Mouse (Mus musculus) gastrocnemius, adult 2 months (tissue): ENCODE data around the gene Thap3. TPM values are rescaled to one million over a fixed set of nuclear protein-coding genes. Genes with fewer than 3 reads are reported as not detected.

Experiments used
- DNase-seq: peaks from one replicate; pipeline ENCODE4 v3.0.0; 2022
- H3K27ac ChIP-seq: fragments of 200-600 bp; 2 replicates; pipeline ENCODE4 v1.8.1; 2022; ENCODE audit warnings: mild to moderate bottlenecking
- H3K4me3 ChIP-seq: fragments of 200-600 bp; 2 replicates; pipeline ENCODE4 v1.8.1; 2022; ENCODE audit warnings: mild to moderate bottlenecking, moderate library complexity
- CTCF ChIP-seq: fragments of 200-600 bp; IDR thresholded peaks from 2 replicates; pipeline ENCODE4 v1.8.1; 2022; ENCODE audit warnings: antibody characterized with exemption, mild to moderate bottlenecking, moderate library complexity
- intact Hi-C: fragments of 180-260 bp; cut with DNase I; formaldehyde crosslinking; loops from one replicate; pipeline ENCODE4 v1.15.1; 2025
- total RNA-seq, 2 experiments: library from RNA; stranded (reverse); gene quantifications; 2 replicates each; pipeline ENCODE4 v1.2.3; 2021

Thap3 gene
- total RNA-seq, 2 experiments from 2014 or later: 31.1 to 32.5 TPM

GRCm38 (mm10) chr4:151992091-151992490 is 3.3 kb upstream of the Thap3 start:
- H3K4me3 ChIP-seq: no peak overlapping the region
- no peak for TF ChIP-seq CTCF
- H3K27ac ChIP-seq: no peak overlapping the region
- intact Hi-C loops: no loop called here
- DNase-seq: no peak

GRCm38 (mm10) chr4:151989110-151989488 is 302 bp upstream of the Thap3 start:
- H3K27ac ChIP-seq: peak overlapping the region; percentile 95
- intact Hi-C loops: no loop called here
- peak overlapping the region; percentile 87 for H3K4me3 ChIP-seq
- no peak for DNase-seq
- TF ChIP-seq CTCF: no peak

- TF ChIP-seq CTCF: no peak
- intact Hi-C loops: no loop called here
- no peak for DNase-seq
- H3K27ac ChIP-seq: peak overlapping the region; percentile 95
- peak overlapping the region; percentile 87 for H3K4me3 ChIP-seq
Measured at GRCm38 (mm10) chr4:151988014-151988341, 819 bp downstream of the Thap3 start.

DNA sequence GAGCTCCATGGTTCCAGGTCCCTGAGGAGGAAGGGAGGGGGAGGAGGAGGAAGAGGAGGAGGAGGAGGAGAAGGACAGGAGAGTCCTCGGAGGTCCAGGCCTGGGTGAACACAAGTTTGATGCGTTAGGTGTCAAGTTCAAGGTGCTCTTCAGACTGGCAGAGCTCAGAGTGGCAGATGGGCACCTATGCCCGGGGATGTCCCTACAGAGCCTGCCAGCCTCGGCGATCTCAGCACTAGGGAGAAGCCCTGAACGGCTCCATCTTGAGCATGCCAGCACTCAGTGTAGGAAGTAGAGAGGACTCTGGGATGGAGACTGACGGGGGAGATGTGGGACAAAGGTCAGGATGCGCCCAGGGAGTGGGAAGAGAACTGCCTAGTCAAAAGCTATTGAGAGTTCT is 2.1 kb downstream of the Thap3 start:
- intact Hi-C loops: no loop called here
- TF ChIP-seq CTCF: no peak
- H3K27ac ChIP-seq: peak overlapping the region; percentile 54
- H3K4me3 ChIP-seq: no peak overlapping the region
- DNase-seq: no peak

DNA sequence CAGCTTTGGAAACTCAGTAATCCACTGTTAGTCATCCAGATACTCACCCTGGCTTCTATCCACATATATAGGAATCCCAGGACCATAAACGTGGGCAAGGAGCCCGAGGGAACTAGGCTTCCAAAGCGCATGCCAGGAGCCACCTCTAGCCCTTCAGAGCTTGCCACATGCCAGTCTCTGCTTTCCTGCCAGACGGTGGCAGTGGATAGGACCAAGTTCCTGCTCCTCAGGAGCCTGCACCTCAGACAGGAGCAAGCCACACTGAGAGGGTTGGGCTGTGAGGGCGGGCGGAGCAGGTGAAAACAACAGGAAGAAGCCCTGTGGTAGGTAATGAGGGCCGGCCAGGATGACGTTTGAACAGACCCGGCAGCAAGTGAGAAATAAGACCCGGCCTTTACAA is 2.9 kb downstream of the Thap3 start:
- intact Hi-C loops: no loop called here
- Histone ChIP-seq H3K27ac (peak overlapping the region; percentile 54), H3K4me3 (no peak overlapping the region)
- peak; percentile 56 for DNase-seq
- TF ChIP-seq CTCF: no peak

DNA sequence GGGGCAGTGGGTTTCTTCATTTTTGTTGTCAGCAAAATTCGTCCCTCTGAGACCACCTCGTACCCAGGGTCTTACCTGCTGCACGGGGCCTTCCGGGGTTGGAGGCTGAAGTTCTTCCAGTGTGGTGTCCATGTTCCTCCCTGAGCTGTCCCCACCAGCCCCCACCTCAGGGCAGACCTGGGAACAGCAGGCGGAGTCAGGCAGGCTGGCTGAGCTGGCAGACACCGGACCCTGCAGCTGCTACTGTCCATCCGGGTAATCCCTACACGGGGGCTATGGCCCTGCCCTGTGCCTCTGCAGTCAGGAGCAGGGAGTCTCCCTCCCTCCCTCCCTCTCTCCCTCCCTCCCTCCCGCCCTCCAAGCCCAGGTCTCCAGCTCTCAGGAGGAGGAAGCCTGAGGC is 5.2 kb downstream of the Thap3 start:
- peak overlapping the region; percentile 78 for H3K4me3 ChIP-seq
- TF ChIP-seq CTCF: no peak; the same call in 1 of the 2 replicates
- H3K27ac ChIP-seq: peak overlapping the region; percentile 96
- DNase-seq: peak; percentile 96
- intact Hi-C loops: loop anchor here (1.0 kb wide), 1 partner anchor 27 kb away; no protein-coding TSS in a partner anchor

- no peak for TF ChIP-seq CTCF
- peak; percentile 58 for DNase-seq
- peak overlapping the region; percentile 96 for H3K27ac ChIP-seq
- intact Hi-C loops: loop anchor here (1.0 kb wide), 1 partner anchor 27 kb away; no protein-coding TSS in a partner anchor
- peak overlapping the region; percentile 78 for H3K4me3 ChIP-seq
Measured at GRCm38 (mm10) chr4:151983043-151983442, 5.8 kb downstream of the Thap3 start.

GRCm38 (mm10) chr4:151981363-151981762 is 7.4 kb downstream of the Thap3 start:
- TF ChIP-seq CTCF: 0 out of 2 replicates have a peak, but pooled peaks have one; percentile 100
- Histone ChIP-seq H3K27ac (peak overlapping the region; percentile 96), H3K4me3 (peak overlapping the region; percentile 78)
- peak; percentile 89 for DNase-seq
- intact Hi-C loops: loop anchor here (2.0 kb wide), 2 partner anchors 57 to 115 kb away; partner anchors contain the start of genes Nol9 and Tas1r1

DNA sequence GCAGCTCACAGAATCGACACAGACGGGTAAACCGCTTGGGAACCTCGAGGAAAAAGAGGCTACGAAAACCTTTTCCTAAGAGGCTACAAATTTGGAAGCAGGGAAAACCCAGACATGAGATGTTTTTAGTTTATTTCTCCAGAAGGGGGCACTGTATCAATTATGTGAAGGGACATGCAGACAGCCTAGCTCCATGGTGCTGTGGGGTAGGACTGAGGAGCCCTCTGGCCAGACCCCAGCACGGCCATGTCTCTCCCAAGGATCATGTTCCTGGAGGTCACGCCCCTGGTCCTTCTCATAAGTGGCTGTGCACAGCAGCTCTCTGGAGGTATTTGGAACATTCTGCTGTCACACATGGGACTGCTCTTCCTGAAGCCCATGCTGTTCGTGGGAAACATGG is 8.1 kb downstream of the Thap3 start:
- no peak overlapping the region for H3K4me3 ChIP-seq
- peak overlapping the region; percentile 96 for H3K27ac ChIP-seq
- intact Hi-C loops: loop anchor here (2.0 kb wide), 2 partner anchors 58 to 116 kb away; partner anchors contain the start of genes Nol9 and Tas1r1
- peak; percentile 57 for TF ChIP-seq CTCF
- DNase-seq: peak; percentile 62

- H3K27ac ChIP-seq: peak overlapping the region; percentile 31; the same call in 1 of the 2 replicates
- no peak overlapping the region for H3K4me3 ChIP-seq
- intact Hi-C loops: no loop called here
- DNase-seq: peak; percentile 88
- TF ChIP-seq CTCF: peak; percentile 99
Measured at GRCm38 (mm10) chr4:151977748-151978147, 11.0 kb downstream of the Thap3 start.

GRCm38 (mm10) chr4:151975441-151975840 is 13.4 kb downstream of the Thap3 start:
- DNase-seq: no peak
- peak; percentile 63 for TF ChIP-seq CTCF
- intact Hi-C loops: no loop called here
- no peak overlapping the region for H3K27ac ChIP-seq
- H3K4me3 ChIP-seq: no peak overlapping the region

DNA sequence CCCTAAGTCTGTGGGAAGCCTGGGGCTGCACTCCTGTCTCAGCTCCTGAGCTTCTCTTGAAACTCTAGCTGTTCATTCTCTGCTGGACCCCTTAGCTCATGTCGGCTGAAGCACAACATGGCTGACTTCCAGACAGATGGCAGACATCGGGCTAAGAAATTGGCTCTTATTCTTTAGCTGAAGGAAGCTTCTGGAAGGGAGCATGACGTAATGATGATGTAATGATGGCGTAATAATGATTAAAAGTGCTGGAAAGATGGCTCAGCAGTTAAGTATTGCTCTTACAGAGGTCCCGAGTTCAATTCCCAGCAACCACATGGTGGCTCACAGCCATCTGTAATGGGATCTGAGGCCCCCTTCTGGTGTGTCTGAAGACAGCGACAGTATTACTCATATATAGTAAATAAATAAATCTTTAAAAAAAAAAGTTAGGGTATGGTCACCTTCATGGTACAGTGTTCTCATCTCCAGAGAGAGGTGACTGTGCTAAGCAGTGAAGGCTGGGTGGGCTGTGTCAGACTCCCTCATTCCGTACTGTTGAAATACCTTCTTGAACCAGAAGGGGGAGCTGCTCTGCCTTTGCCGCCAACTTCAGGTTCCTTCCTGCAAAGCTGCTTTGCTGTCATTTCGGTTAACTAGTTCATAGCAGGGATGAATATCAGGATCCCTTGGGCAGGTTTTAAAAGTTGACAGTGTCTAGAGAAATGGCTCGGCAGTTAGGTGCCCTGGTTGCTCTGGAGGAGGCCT is 16.4 kb downstream of the Thap3 start:
- DNase-seq: no peak
- Histone ChIP-seq H3K4me3 (no peak overlapping the region), H3K27ac (no peak overlapping the region)
- peak; percentile 73 for TF ChIP-seq CTCF
- intact Hi-C loops: no loop called here

GRCm38 (mm10) chr4:151968204-151968921 is 20.4 kb downstream of the Thap3 start:
- intact Hi-C loops: no loop called here
- peak; percentile 14 for DNase-seq
- Histone ChIP-seq H3K4me3 (no peak overlapping the region), H3K27ac (no peak overlapping the region)
- TF ChIP-seq CTCF: no peak
